Mouse (Mus musculus): ENCODE results near the gene Nhlrc2. TPM values are rescaled to one million over a fixed set of nuclear protein-coding genes. Genes with fewer than 3 reads are reported as not detected.

Gene Nhlrc2
- polyA plus RNA-seq, 1 experiment from 2014 or later = 6.5 TPM

DNA sequence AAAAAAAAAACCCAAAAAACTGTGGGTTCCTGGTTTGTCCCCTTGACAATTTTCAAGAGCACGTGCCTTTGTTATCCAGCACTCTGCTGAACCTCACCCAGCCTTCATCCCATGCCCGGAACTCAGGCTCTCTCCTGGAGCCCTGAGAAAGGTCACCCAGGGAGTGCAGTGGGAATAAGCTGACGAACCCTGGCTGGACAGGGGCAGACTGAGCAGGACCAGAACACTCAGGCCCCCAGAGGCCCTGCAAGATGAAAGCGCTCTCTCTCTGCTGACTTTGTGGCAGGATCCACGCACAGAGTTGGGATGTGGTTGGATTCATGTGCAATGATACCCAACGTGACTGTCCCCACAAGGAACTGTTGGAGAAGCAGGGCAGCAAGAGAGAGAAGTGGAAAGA is 81.6 kb downstream of the Nhlrc2 start:
- Histone ChIP-seq H3K27ac (replicated peaks) (no peak overlapping the region), H3K4me3 (replicated peaks) (no peak overlapping the region), H3K9me3 (replicated peaks) (no peaks in the 10 kb centered on the region), H3K36me3 (no peaks in the 10 kb centered on the region), H3K27me3 (replicated peaks) (no peaks in the 10 kb centered on the region), H3K4me2 (no peak overlapping the region), H3K4me1 (no peaks in the 10 kb centered on the region), H3K9ac (replicated peaks) (no peak overlapping the region)
- 81% methylated on average over 6 of the region's 6 CpGs for WGBS
- ATAC-seq (ENCODE audit: low FRiP score) = no peak

DNA sequence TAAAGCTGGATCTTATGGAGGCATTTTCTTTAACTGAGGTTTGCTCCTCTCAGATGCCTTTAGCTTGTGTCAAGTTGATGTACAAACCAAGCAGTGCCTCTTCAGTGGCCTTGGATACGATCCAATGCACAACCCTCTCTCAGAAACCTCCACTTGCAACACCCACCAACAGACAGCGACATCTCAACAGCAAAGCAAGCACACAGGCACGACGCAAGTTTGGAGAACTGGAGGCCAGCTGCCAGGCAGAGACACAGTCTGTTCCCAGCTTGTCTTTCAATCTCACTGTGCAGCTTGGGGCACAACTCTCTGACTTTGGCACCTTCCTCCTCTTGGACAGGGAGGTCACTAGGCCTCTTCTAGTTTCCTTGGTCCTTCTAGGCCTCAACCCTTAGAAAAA is 83.0 kb downstream of the Nhlrc2 start:
- Histone ChIP-seq H3K4me2 (no peak overlapping the region), H3K27ac (replicated peaks) (no peak overlapping the region), H3K9ac (replicated peaks) (no peak overlapping the region), H3K9me3 (replicated peaks) (no peaks in the 10 kb centered on the region), H3K4me3 (replicated peaks) (no peak overlapping the region), H3K27me3 (replicated peaks) (no peaks in the 10 kb centered on the region), H3K4me1 (no peaks in the 10 kb centered on the region), H3K36me3 (no peaks in the 10 kb centered on the region)
- 80% methylated on average over 4 of the region's 4 CpGs for WGBS
- no peak for ATAC-seq (ENCODE audit: low FRiP score)

DNA sequence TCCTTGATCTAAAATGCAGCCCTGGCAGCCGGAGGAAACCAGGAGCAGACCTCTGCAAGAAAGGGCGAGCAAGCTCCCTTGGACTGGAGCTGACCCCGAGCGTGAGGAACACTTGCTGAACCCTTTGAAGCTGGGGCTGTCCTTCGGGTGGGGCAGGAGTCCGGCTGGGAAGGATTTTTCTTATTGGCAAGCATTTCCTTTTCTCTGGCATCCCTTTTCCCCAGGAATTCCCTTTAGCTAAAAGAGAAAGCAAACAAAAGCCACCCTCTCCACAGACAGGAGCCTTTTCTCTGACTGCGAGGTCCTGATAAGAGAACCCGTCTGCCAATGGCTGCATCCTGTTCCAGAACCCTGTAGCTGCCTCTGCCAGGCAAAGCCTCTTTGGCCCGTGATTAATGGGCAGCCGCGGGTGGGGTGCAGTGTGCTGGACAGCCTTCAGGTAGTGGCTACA is 83.4 kb downstream of the Nhlrc2 start:
- Histone ChIP-seq H3K27me3 (replicated peaks) (no peaks in the 10 kb centered on the region), H3K36me3 (no peaks in the 10 kb centered on the region), H3K4me3 (replicated peaks) (no peak overlapping the region), H3K9me3 (replicated peaks) (no peaks in the 10 kb centered on the region), H3K9ac (replicated peaks) (no peak overlapping the region), H3K27ac (replicated peaks) (no peak overlapping the region), H3K4me2 (no peak overlapping the region), H3K4me1 (no peaks in the 10 kb centered on the region)
- ATAC-seq (ENCODE audit: low FRiP score) = no peak
- 68% methylated on average over 11 of the region's 11 CpGs for WGBS

DNA sequence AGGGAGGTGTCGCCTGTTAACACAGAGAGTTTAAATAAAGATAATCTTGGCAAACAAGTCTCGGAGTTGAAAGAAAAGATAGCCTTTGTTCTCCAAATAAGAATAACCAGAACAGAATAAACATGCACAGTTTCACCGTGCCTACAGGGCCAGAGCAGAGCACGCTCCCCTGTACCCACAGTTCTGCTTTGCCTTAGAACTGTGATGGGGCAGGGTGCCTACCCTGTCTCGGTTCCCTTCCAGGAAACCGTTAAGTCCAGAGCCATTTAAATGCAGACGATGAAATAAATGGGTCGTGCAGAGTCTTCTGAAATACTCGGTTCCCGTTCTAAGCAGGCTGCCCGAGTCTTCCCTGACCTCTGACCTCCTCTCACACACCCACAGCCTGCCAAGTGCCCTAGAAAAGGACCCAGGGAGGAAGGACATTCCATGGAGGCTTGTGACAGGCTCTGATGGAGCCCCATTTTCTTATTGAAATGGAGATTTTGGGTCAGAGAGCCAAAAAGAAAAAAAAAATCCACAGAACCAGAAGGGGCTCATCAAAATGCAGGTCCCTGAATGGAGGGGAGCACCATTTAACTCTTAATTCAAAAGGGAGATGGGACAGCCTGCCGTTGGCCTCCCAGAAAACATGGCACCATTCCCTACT is 89.1 kb downstream of the Nhlrc2 start:
- H3K27me3 ChIP-seq (replicated peaks) = no peaks in the 10 kb centered on the region
- no peak overlapping the region for H3K4me3 ChIP-seq (replicated peaks)
- peak; percentile 70; the same call in 1 of the 2 replicates for ATAC-seq (ENCODE audit: low FRiP score)
- no peaks in the 10 kb centered on the region; the same call in 1 of the 2 replicates for H3K9me3 ChIP-seq (replicated peaks)
- H3K27ac ChIP-seq (replicated peaks) = no peak overlapping the region
- H3K36me3 ChIP-seq = no peaks in the 10 kb centered on the region
- no peaks in the 10 kb centered on the region for H3K4me1 ChIP-seq
- no peak overlapping the region for H3K9ac ChIP-seq (replicated peaks)
- WGBS = 38% methylated on average over 12 of the region's 12 CpGs
- H3K4me2 ChIP-seq = no peak overlapping the region

DNA sequence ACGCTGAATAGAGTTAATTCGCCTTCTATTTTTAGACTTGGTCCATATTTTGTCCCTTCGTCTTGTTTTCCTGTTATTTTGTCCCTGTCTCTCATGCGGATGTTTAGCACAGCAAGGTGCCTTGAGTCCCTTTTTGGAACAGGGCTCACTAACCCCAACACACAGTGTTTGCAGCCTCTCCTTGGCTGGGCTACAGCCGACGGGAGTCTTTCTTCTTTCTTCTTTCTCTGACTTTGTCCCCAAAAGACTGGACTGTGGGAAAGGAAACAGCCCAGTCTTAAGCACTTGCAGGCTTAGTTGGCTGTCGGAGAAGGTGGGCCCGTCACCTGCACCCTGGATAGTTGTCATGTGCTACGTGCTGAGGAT is 89.6 kb downstream of the Nhlrc2 start:
- WGBS = 64% methylated on average over 9 of the region's 9 CpGs
- ATAC-seq (ENCODE audit: low FRiP score) = peak; percentile 63; the same call in 1 of the 2 replicates

DNA sequence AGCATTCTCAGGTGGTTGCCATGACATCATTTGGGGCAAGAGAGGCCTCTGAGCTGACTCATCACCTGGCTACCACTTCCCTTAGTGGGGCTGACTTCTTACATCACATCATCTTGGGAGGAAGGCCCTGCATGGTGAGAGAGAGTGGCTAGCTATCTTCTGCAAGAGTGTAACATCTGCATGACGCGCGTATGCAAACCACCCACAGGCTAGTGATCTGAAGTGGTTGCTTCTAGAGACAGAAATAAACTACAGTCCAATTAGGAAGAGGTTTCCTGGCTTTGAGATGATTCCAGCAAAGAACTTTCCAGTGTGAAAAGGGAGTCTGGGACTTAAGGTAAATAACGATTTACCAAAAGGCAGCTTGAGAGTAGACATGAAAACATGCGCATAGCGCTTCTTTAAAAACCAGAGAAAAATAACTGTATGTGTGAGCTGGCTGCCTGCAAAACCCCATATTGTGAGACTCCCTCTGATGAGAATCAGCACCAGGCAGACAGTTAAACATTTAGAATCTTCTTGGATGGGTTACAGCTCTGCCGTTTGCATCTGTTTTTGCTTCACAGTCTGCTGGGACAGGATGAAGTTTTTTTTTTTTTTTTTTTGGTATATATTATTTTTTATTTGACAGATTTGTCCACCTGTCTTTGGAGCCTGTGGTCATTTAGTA is 99.5 kb downstream of the Nhlrc2 start:
- Histone ChIP-seq H3K27ac (replicated peaks) (no peak overlapping the region; the same call in 1 of the 2 replicates), H3K36me3 (no peaks in the 10 kb centered on the region), H3K27me3 (replicated peaks) (no peaks in the 10 kb centered on the region), H3K9me3 (replicated peaks) (no peaks in the 10 kb centered on the region), H3K4me3 (replicated peaks) (no peak overlapping the region), H3K4me2 (no peak overlapping the region), H3K4me1 (peaks cover 8% of the 10 kb centered on the region), H3K9ac (replicated peaks) (no peak overlapping the region)
- 82% methylated on average over 7 of the region's 7 CpGs for WGBS
- no peak for ATAC-seq (ENCODE audit: low FRiP score)

More for the DNA sequence above, 89.6 kb downstream of the Nhlrc2 start:
- Histone ChIP-seq H3K4me2 (no peak overlapping the region), H3K36me3 (no peaks in the 10 kb centered on the region), H3K9me3 (replicated peaks) (no peaks in the 10 kb centered on the region; the same call in 1 of the 2 replicates), H3K9ac (replicated peaks) (no peak overlapping the region), H3K4me1 (no peaks in the 10 kb centered on the region), H3K27ac (replicated peaks) (peak overlapping the region; percentile 63), H3K27me3 (replicated peaks) (no peaks in the 10 kb centered on the region), H3K4me3 (replicated peaks) (no peak overlapping the region)

DNA sequence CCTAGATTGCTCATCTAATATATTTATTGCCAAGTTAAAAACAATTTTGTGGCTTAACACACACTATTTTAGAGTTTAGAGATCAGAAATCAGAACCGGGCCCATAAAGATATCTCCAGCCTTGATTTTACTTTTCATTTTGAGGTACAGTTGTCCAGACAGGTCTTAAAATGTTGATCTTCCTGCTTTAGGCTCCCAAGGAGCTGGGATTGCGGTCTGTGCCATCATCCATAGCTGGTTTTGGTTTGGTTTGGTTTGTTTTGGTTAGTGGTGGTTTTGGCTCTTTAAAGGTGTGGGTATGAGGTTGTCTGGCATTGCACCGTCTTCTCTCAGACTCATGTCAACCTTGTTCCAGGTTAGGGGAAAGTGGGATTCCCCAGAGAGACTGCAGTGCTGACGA is 103.2 kb downstream of the Nhlrc2 start:
- H3K27me3 ChIP-seq (replicated peaks) = no peaks in the 10 kb centered on the region
- WGBS = 89% methylated on average over 4 of the region's 4 CpGs
- no peak overlapping the region for H3K4me2 ChIP-seq
- H3K9me3 ChIP-seq (replicated peaks) = no peaks in the 10 kb centered on the region
- no peak overlapping the region for H3K9ac ChIP-seq (replicated peaks)
- H3K4me3 ChIP-seq (replicated peaks) = no peak overlapping the region
- no peak overlapping the region for H3K27ac ChIP-seq (replicated peaks)
- no peaks in the 10 kb centered on the region for H3K36me3 ChIP-seq
- peaks cover 15% of the 10 kb centered on the region for H3K4me1 ChIP-seq
- ATAC-seq (ENCODE audit: low FRiP score) = no peak

DNA sequence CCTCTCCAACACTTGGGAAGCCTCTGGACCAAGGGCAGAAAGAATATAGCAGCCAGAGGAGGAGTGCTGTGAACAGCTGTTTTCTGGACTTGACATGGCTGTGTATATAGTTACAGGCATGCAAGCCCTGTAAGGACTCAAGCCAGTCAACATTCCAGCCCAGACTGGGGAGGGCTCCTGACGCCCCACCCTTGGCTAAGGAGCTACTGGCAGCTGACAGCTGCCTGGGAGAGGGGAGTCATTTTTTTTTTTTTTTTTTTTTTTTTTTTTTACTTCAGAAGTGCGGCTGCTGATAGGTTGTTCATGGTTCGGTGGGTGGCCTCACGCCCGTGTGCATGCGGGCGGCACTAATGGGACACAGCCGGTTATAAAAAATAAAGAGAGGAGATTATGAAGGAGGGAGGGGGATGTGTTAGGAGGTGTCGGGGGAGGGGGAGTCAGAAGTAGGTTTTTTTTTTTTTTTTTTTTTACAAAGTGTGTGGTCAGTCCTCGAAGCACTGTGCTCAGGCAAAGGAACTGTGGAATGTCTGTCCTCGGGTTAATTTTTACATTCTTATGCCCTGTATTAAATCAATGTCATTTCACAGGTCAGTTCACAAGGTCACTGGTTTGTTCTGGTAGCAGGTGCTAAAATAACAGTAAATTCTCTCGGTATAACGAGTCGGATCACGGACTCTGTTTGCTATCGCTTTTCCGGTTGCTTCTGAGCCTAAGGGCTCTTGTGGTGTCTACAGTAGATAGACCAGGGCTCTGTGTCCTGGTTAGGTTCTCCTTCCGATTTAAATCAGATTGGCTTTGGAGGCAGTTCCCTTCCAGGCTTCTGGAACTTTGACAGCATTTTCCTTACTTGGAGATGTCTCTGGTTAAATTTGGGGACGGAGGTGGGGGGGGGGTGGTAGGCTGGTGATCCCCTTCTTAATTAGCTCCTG is 104.2 kb downstream of the Nhlrc2 start:
- Histone ChIP-seq H3K4me1 (peaks cover 15% of the 10 kb centered on the region), H3K27me3 (replicated peaks) (no peaks in the 10 kb centered on the region), H3K9ac (replicated peaks) (no peak overlapping the region), H3K4me3 (replicated peaks) (peak overlapping the region; percentile 14; the same call in 1 of the 2 replicates), H3K36me3 (no peaks in the 10 kb centered on the region), H3K27ac (replicated peaks) (no peak overlapping the region), H3K4me2 (peak overlapping the region; percentile 46), H3K9me3 (replicated peaks) (no peaks in the 10 kb centered on the region)
- ATAC-seq (ENCODE audit: low FRiP score) = no peak; the same call in 1 of the 2 replicates
- 13% methylated on average over 19 of the region's 19 CpGs for WGBS

Other genes with a start within 250 kb of the Nhlrc2 start
- gene Nrap, start 158.2 kb upstream of the Nhlrc2 start, polyA plus RNA-seq (2015; fragmentation: Nextera tagmentation; extraction: Ambion mirVana) = 0.63 and 0.65 TPM in 2 replicates
- 20.8 and 25.5 TPM in 2 replicates for gene Casp7, start 151.1 kb upstream of the Nhlrc2 start, polyA plus RNA-seq (2015; fragmentation: Nextera tagmentation; extraction: Ambion mirVana)
- gene Plekhs1, start 86.6 kb upstream of the Nhlrc2 start, polyA plus RNA-seq (2015; fragmentation: Nextera tagmentation; extraction: Ambion mirVana) = 0.19 and 0.27 TPM in 2 replicates
- gene Dclre1a, start within 50 bp of the Nhlrc2 start, polyA plus RNA-seq (2015; fragmentation: Nextera tagmentation; extraction: Ambion mirVana) = 10.9 and 13.2 TPM in 2 replicates
- gene Adrb1, start 173.9 kb downstream of the Nhlrc2 start, polyA plus RNA-seq (2015; fragmentation: Nextera tagmentation; extraction: Ambion mirVana) = 1.0 and 1.1 TPM in 2 replicates

Data from neural tube, embryonic 15.5 days (tissue).